ENCODE assay signal across 8 mouse cellular contexts in the genomic region with DNA sequence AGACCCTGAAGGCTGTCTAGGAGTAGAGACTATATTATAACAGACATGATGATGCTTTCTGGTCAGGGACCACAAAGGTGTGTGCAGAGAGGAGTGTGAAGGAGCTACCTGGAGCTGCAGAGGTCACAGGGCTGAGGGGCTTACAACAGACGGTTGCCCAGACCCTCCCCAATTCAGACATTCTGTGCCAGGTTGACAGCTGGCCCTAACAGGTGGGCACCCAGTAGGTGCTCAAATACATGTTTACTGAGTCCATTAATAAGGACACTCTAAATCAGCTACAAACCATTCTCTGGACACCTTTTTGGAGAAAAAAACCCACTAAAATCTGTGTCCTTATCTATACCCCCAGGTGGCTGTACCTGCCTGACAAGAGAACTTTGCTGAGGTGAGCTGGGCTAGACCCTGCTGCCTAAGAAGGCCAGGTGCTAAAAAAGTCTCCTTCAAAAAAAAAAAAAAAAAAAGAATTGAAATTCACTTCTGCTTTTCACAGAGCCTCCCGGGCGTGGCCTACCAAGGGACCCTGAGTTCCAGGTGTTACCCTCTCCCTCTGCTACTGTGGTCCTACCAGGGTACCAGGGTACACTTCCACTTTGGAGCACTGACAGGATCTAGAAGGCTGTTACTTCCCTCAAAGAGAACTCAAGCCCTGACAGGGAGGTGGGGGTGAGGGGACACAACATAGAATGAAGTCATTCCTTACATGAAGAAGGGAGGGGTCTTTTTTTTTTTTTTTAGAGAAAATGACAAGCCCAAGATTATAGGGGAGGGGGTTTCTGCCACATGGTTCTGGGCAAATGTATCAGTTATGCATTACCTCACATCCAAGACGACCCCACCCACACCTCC. TPM values are rescaled to one million over a fixed set of nuclear protein-coding genes. Genes with fewer than 3 reads are reported as not detected.
DNase-seq lines count a peak whose midpoint lies in the region; ATAC-seq and TF ChIP-seq lines count a peak whose summit lies in the region.

No protein-coding gene starts in this region.

- WGBS in heart, embryonic 11.5 days (ENCODE audit: insufficient replicate concordance): 76% methylated on average over 4 of the region's 4 CpGs
- 70% methylated on average over 4 of the region's 4 CpGs for WGBS in hindbrain, embryonic 11.5 days
- 67% methylated on average over 4 of the region's 4 CpGs for WGBS in midbrain, embryonic 12.5 days

- no peak overlapping the region for H3K27ac ChIP-seq in heart, embryonic 11.5 days (ENCODE audit: low read depth, low read length)
- H3K27ac ChIP-seq in hindbrain, embryonic 11.5 days (ENCODE audit: low read depth, low read length): no peak overlapping the region
- H3K27ac ChIP-seq in midbrain, embryonic 12.5 days (replicated peaks): no peak overlapping the region

- no peak for ATAC-seq in heart, embryonic 11.5 days (replicated peaks; ENCODE audit: insufficient number of reproducible peaks, low FRiP score, low TSS enrichment)
- no peak for ATAC-seq in G1E (ENCODE audit: extremely low read depth, insufficient number of reproducible peaks, low FRiP score, poor library complexity, severe bottlenecking)
- no peak for ATAC-seq in hindbrain, embryonic 11.5 days (ENCODE audit: low FRiP score)
- no peak for ATAC-seq in midbrain, embryonic 12.5 days (ENCODE audit: low FRiP score, low read depth)

- H3K9me3 ChIP-seq in heart, embryonic 11.5 days (replicated peaks; ENCODE audit: control insufficient read depth, low read length): no peaks in the 10 kb centered on the region
- H3K9me3 ChIP-seq in G1E (replicated peaks): no peaks in the 10 kb centered on the region
- H3K9me3 ChIP-seq in hindbrain, embryonic 11.5 days (ENCODE audit: control insufficient read depth, low read length): no peaks in the 10 kb centered on the region
- H3K9me3 ChIP-seq in midbrain, embryonic 12.5 days: no peaks in the 10 kb centered on the region

- peak overlapping the region; percentile 72 for H3K4me2 ChIP-seq in heart, embryonic 11.5 days
- peak overlapping the region; percentile 76 for H3K4me2 ChIP-seq in hindbrain, embryonic 11.5 days (replicated peaks; ENCODE audit: low read depth, low read length)
- H3K4me2 ChIP-seq in midbrain, embryonic 12.5 days (replicated peaks): peak overlapping the region; percentile 70

- intact Hi-C loops in left cerebral cortex, postnatal 4 days (cut with DNase I): no loop called here

- peak overlapping the region; percentile 85; the same call in 1 of the 2 replicates for H3K9ac ChIP-seq in heart, embryonic 11.5 days (ENCODE audit: low read depth, low read length)
- H3K9ac ChIP-seq in hindbrain, embryonic 11.5 days (ENCODE audit: low read depth, low read length): peak overlapping the region; percentile 94; the same call in 1 of the 2 replicates
- peak overlapping the region; percentile 93 for H3K9ac ChIP-seq in midbrain, embryonic 12.5 days (replicated peaks)

- no peak for DNase-seq in heart, postnatal 4 days
- DNase-seq in G1E (ENCODE audit: low spot score) (peak; percentile 53), MN1 (ENCODE audit: low spot score) (no peak)
- no peak for DNase-seq in hindbrain, embryonic 11.5 days (ENCODE audit: low spot score)
- no peak for DNase-seq in left cerebral cortex, postnatal 4 days
- no peak for DNase-seq in left cerebral cortex, adult 11 months (ENCODE audit: low spot score)

- H3K4me3 ChIP-seq in heart, embryonic 11.5 days (ENCODE audit: low read depth, low read length): peak overlapping the region; percentile 74
- H3K4me3 ChIP-seq in G1E (ENCODE audit: low read depth, low read length): peak overlapping the region; percentile 91; the same call in 1 of the 2 replicates
- H3K4me3 ChIP-seq in hindbrain, embryonic 11.5 days (ENCODE audit: low read depth, low read length): peak overlapping the region; percentile 82
- H3K4me3 ChIP-seq in midbrain, embryonic 12.5 days: peak overlapping the region; percentile 86

- no peaks in the 10 kb centered on the region for H3K27me3 ChIP-seq in heart, embryonic 11.5 days (ENCODE audit: control insufficient read depth, insufficient read depth, low read length)
- H3K27me3 ChIP-seq in G1E (ENCODE audit: insufficient read depth, low read length): no peaks in the 10 kb centered on the region
- no peaks in the 10 kb centered on the region for H3K27me3 ChIP-seq in hindbrain, embryonic 11.5 days (ENCODE audit: control insufficient read depth, insufficient read depth, low read length)
- H3K27me3 ChIP-seq in midbrain, embryonic 12.5 days: peaks cover 8% of the 10 kb centered on the region

- no peak for TF ChIP-seq CTCF in G1E (IDR thresholded peaks at IDR 0.05; ENCODE audit: low read depth, low read length)

- peaks cover 10% of the 10 kb centered on the region for H3K4me1 ChIP-seq in heart, embryonic 11.5 days (ENCODE audit: control insufficient read depth, insufficient read depth, low read length)
- peaks cover 36% of the 10 kb centered on the region for H3K4me1 ChIP-seq in G1E (ENCODE audit: insufficient read depth, low read depth, low read length)
- no peaks in the 10 kb centered on the region; the same call in 1 of the 2 replicates for H3K4me1 ChIP-seq in hindbrain, embryonic 11.5 days (replicated peaks; ENCODE audit: control insufficient read depth, insufficient read depth, low read length)
- H3K4me1 ChIP-seq in midbrain, embryonic 12.5 days: peaks cover 34% of the 10 kb centered on the region

- no peaks in the 10 kb centered on the region for H3K36me3 ChIP-seq in heart, embryonic 11.5 days (ENCODE audit: control insufficient read depth, insufficient read depth, low read length)
- peaks cover 42% of the 10 kb centered on the region for H3K36me3 ChIP-seq in G1E (replicated peaks)
- H3K36me3 ChIP-seq in hindbrain, embryonic 11.5 days (ENCODE audit: control insufficient read depth, insufficient read depth, low read length): no peaks in the 10 kb centered on the region
- no peaks in the 10 kb centered on the region for H3K36me3 ChIP-seq in midbrain, embryonic 12.5 days

RNA-seq across cellular contexts. Expression of a gene that starts 2.0 kb away (rescaled TPM):
- 4.6 and 8.1 TPM in 2 replicates for polyA plus RNA-seq in heart, embryonic 11.5 days (2014; fragmentation: Nextera tagmentation; extraction: Ambion mirVana)
- total RNA-seq in heart, postnatal 4 days (2021): 10 to 100 TPM; 22.2 to 23.8 TPM
- total RNA-seq in G1E (2014; fragmentation: Nextera tagmentation): 8.3 and 8.8 TPM in 2 replicates
- total RNA-seq in G1E (2017): 13.1 and 13.4 TPM in 2 replicates
- 41.8 and 43.8 TPM in 2 replicates for polyA plus RNA-seq in G1E (2012)
- 11.8 and 12.9 TPM in 2 replicates for polyA plus RNA-seq in hindbrain, embryonic 11.5 days (2014; fragmentation: Nextera tagmentation; extraction: Ambion mirVana)
- 15.5 and 16.2 TPM in 2 replicates for polyA plus RNA-seq in midbrain, embryonic 12.5 days (2016; fragmentation: Nextera tagmentation; extraction: Ambion mirVana)
- 100 to 1,000 TPM; 134 to 161 TPM for total RNA-seq in left cerebral cortex, postnatal 4 days (2021)

RNA-seq across cellular contexts. Expression of a gene that starts 30.5 kb away (rescaled TPM):
- not detected in 2 replicates for polyA plus RNA-seq in heart, embryonic 11.5 days (2014; fragmentation: Nextera tagmentation; extraction: Ambion mirVana)
- total RNA-seq in heart, postnatal 4 days (2021): not detected
- total RNA-seq in G1E (2014; fragmentation: Nextera tagmentation) (not detected in 2 replicates), G1E (2017) (not detected in 2 replicates)
- polyA plus RNA-seq in G1E (2012): not detected in 2 replicates
- polyA plus RNA-seq in hindbrain, embryonic 11.5 days (2014; fragmentation: Nextera tagmentation; extraction: Ambion mirVana): not detected in 2 replicates
- 0.33 and 0.50 TPM in 2 replicates for polyA plus RNA-seq in midbrain, embryonic 12.5 days (2016; fragmentation: Nextera tagmentation; extraction: Ambion mirVana)
- total RNA-seq in left cerebral cortex, postnatal 4 days (2021): under 1 TPM in 1 of 2 experiments, not detected in 1; 0.48 TPM

RNA-seq across cellular contexts. Expression of a gene that starts 42.4 kb away (rescaled TPM):
- 16.2 and 20.1 TPM in 2 replicates for polyA plus RNA-seq in heart, embryonic 11.5 days (2014; fragmentation: Nextera tagmentation; extraction: Ambion mirVana)
- total RNA-seq in heart, postnatal 4 days (2021): 10 to 100 TPM; 14.6 to 14.9 TPM
- 13.9 and 17.2 TPM in 2 replicates for total RNA-seq in G1E (2014; fragmentation: Nextera tagmentation)
- total RNA-seq in G1E (2017): 14.7 and 14.9 TPM in 2 replicates
- 4.4 and 6.9 TPM in 2 replicates for polyA plus RNA-seq in G1E (2012)
- 27.8 and 29.5 TPM in 2 replicates for polyA plus RNA-seq in hindbrain, embryonic 11.5 days (2014; fragmentation: Nextera tagmentation; extraction: Ambion mirVana)
- polyA plus RNA-seq in midbrain, embryonic 12.5 days (2016; fragmentation: Nextera tagmentation; extraction: Ambion mirVana): 30.3 and 31.6 TPM in 2 replicates
- total RNA-seq in left cerebral cortex, postnatal 4 days (2021): 10 to 100 TPM; 28.3 to 31.7 TPM
